Mouse (Mus musculus): ENCODE results near the gene Shisa8.

Shisa8 gene

GRCm38 (mm10) chr15:82204680-82205371 lies 7.8 kb downstream of the Shisa8 start:
- DNase-seq (ENCODE audit: low read depth, low spot score), result no peak

- DNase-seq (ENCODE audit: low read depth, low spot score), result no peak
Observed at GRCm38 (mm10) chr15:82203611-82204351, 8.8 kb downstream of the Shisa8 start.

- DNase-seq (ENCODE audit: low read depth, low spot score), result no peak
Observed at GRCm38 (mm10) chr15:82203090-82203489, 9.5 kb downstream of the Shisa8 start.

- no peak for DNase-seq (ENCODE audit: low read depth, low spot score)
Observed at GRCm38 (mm10) chr15:82202086-82202485, 10.5 kb downstream of the Shisa8 start.

- DNase-seq (ENCODE audit: low read depth, low spot score), result no peak
Observed at GRCm38 (mm10) chr15:82199546-82199945, 13.1 kb downstream of the Shisa8 start.

DNA sequence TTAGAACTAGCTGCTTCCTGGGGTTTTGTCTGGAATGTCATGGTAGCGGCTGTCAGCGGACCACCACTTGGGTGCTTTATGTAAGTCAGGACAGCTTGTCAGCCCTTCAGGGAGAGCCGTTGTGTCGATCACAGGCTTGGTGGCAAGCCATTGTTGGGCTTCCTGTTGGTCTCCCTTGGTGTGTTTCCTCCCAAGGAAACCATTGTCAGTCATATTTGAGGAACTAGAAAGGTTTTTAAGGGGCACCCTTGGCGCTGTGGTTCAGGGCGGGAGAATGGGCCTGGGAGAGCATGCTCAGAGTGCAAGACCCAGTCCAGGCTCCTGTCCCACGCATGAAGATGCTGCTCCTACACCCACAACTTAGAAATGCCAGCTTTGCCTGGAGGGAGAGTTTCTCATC lies 14.3 kb downstream of the Shisa8 start:
- no peak for DNase-seq (ENCODE audit: low read depth, low spot score)

- DNase-seq (ENCODE audit: low read depth, low spot score), result no peak
Observed at GRCm38 (mm10) chr15:82197937-82198336, 14.7 kb downstream of the Shisa8 start.

DNA sequence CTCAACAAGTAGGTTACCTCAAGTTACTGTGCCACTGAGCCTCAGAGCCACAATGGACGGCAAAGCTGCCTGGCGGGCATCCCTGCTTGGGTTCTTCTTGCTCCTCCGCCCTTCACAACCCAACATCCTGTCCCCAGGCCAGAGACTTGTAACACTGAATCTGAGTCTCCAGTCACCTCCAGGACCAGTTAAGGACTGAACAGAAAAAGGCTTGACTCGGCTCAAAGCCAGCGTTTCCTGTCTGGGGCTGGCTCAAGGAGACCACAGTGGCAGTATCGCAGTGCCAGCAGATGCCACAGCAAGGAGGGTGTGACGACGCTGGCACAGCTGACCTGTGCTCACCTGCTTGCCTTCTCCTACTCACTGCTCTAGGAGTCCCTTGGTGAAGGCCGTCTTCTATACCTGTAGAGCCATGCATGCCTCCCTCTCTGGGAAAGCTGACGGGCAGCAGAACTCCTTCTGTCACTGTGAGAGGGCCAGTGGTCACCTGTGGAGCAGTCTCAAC lies 15.3 kb downstream of the Shisa8 start:
- no peak for DNase-seq (ENCODE audit: low read depth, low spot score)

- DNase-seq (ENCODE audit: low read depth, low spot score), result no peak
Observed at GRCm38 (mm10) chr15:82196300-82196699, 16.3 kb downstream of the Shisa8 start.

- no peak for DNase-seq (ENCODE audit: low read depth, low spot score)
Observed at GRCm38 (mm10) chr15:82192617-82193016, 20.0 kb downstream of the Shisa8 start.

DNA sequence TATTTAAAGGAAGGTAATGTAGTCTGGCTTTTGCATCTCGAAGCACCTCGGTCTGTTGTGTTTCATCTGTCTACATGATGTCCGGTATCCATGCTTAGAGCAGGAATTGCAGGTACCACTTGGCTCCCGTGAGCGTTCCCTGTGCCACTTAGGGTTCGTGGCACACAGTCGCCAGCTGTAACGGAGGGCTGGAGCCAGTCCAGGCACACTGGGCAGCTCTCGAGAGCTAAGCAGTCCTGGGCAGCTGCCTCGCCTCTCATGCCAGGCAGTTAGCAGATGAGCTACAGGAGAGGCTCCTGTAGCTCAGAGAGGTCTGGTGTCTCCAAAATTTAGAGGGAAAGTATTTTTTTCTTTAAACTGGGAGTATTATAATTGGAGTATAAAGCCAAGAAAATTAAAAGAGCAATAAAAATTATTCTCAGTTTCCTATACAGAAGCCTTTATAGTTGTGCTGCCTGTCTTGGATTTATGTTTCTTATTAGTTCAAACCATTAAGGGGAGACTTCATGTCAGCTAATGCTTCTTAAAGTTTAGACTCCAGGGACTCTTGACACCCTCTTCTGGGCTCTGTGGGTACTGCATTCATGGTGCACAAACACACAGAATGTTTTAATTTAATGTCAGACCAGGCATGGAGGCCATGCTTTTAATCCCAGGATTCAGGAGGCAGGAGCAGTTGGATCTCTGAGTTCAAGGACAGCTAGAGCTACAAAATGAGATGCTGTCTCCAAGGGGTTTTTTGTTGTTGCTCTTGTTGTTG lies 24.0 kb downstream of the Shisa8 start:
- no peak for DNase-seq (ENCODE audit: low read depth, low spot score)

- DNase-seq (ENCODE audit: low read depth, low spot score), result no peak
Observed at GRCm38 (mm10) chr15:82187924-82188323, 24.7 kb downstream of the Shisa8 start.

DNA sequence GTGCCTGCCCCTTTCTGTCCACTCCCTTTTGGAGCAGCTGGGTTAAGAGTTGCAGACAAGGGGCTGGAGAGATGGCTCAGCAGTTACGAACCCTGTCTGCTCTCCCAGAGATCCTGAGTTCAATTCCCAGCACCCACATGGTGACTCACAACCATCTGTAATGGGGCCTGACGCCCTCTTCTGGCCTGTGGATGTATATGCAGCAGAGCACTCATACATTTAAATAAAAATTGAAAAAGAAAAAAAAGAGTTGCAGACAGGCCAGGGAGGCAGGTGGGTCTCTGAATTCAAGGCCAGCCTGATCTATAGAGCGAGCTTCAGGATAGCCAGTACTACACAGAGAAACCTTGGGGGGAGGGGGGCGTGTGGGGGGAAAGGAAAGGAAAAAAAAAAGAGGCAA lies 25.2 kb downstream of the Shisa8 start:
- DNase-seq (ENCODE audit: low read depth, low spot score), result no peak

- no peak for DNase-seq (ENCODE audit: low read depth, low spot score)
Observed at GRCm38 (mm10) chr15:82186931-82187330, 25.7 kb downstream of the Shisa8 start.

GRCm38 (mm10) chr15:82186131-82186530 lies 26.5 kb downstream of the Shisa8 start:
- no peak for DNase-seq (ENCODE audit: low read depth, low spot score)

- DNase-seq (ENCODE audit: low read depth, low spot score), result no peak
Observed at GRCm38 (mm10) chr15:82185062-82185783, 27.4 kb downstream of the Shisa8 start.

- DNase-seq (ENCODE audit: low read depth, low spot score), result no peak
Observed at GRCm38 (mm10) chr15:82184656-82185055, 28.0 kb downstream of the Shisa8 start.

GRCm38 (mm10) chr15:82184183-82184582 lies 28.4 kb downstream of the Shisa8 start:
- no peak for DNase-seq (ENCODE audit: low read depth, low spot score)

GRCm38 (mm10) chr15:82183596-82183995 lies 29.0 kb downstream of the Shisa8 start:
- no peak for DNase-seq (ENCODE audit: low read depth, low spot score)

GRCm38 (mm10) chr15:82182311-82182710 lies 30.3 kb downstream of the Shisa8 start:
- DNase-seq (ENCODE audit: low read depth, low spot score), result no peak

- DNase-seq (ENCODE audit: low read depth, low spot score), result no peak
Observed at GRCm38 (mm10) chr15:82181131-82181530, 31.5 kb downstream of the Shisa8 start.
